Mouse (Mus musculus) C2C12 (cell line): Measurements from ENCODE around the gene Zfp322a. TPM values are rescaled to one million over a fixed set of nuclear protein-coding genes. Genes with fewer than 3 reads are reported as not detected.
"Not testable (repeated sequence)": the region's sequence is repeated elsewhere in the genome, so short reads cannot be mapped to it uniquely, and the experiment has no call there.

Experiments used
- H3K27me3 ChIP-seq: one replicate; pipeline ENCODE4 v1.6.1; 2011; ENCODE audit not compliant: control insufficient read depth, insufficient read depth, insufficient read length
- H3K36me3 ChIP-seq: one replicate; pipeline ENCODE4 v1.6.1; 2011; ENCODE audit not compliant: control insufficient read depth, insufficient read depth
- H3K4me3 ChIP-seq: one replicate; pipeline ENCODE4 v1.5.1; 2011; ENCODE audit warnings: mild to moderate bottlenecking, control low read depth; ENCODE audit not compliant: poor library complexity, insufficient read depth, severe bottlenecking
- H3K79me2 ChIP-seq: one replicate; pipeline ENCODE4 v1.6.1; 2011; ENCODE audit not compliant: control insufficient read depth, insufficient read depth
- H3K79me3 ChIP-seq: one replicate; pipeline ENCODE4 v1.6.1; 2011; ENCODE audit warnings: low read depth, control low read depth
- H3ac ChIP-seq: one replicate; pipeline ENCODE3; 2011; ENCODE audit warnings: low read depth; ENCODE audit not compliant: control insufficient read depth, insufficient read length
- CEBPB ChIP-seq: IDR thresholded peaks from one replicate; pipeline ENCODE4 v1.6.1; 2011; ENCODE audit warnings: low read depth, mild to moderate bottlenecking, control low read depth, moderate library complexity
- CTCF ChIP-seq: IDR thresholded peaks from one replicate; pipeline ENCODE4 v1.5.1; 2011; ENCODE audit not compliant: control insufficient read depth, insufficient read depth, insufficient read length
- FOSL1 ChIP-seq: IDR thresholded peaks from one replicate; pipeline ENCODE4 v1.8.0; 2011; ENCODE audit warnings: mild to moderate bottlenecking, low read length; ENCODE audit not compliant: poor library complexity, insufficient read depth, severe bottlenecking
- MAX ChIP-seq: IDR thresholded peaks from one replicate; pipeline ENCODE4 v1.6.1; 2011; ENCODE audit warnings: mild to moderate bottlenecking, control low read depth
- MYOD1 ChIP-seq: IDR thresholded peaks from one replicate; pipeline ENCODE4 v1.6.1; 2011; ENCODE audit warnings: low read depth; ENCODE audit not compliant: control insufficient read depth, insufficient read length
- MYOG ChIP-seq: IDR thresholded peaks from one replicate; pipeline ENCODE4 v1.6.1; 2011; ENCODE audit not compliant: control insufficient read depth, insufficient read length; ENCODE audit errors: extremely low read depth
- USF1 ChIP-seq: IDR thresholded peaks from one replicate; pipeline ENCODE4 v1.6.1; 2011; ENCODE audit warnings: low read depth, mild to moderate bottlenecking, control low read depth, moderate library complexity
- polyA plus RNA-seq: library from polyadenylated mRNA; unstranded; fragments of >200 nt; fragmentation: generic; extraction: Trizol; gene quantifications from one replicate; pipeline ENCODE4 v1.2.1, GENCODE M21; 2012; ENCODE audit warnings: missing spikeins

Zfp322a gene
- polyA plus RNA-seq, 1 experiment, result 2.1 TPM

- TF ChIP-seq MAX (no peak), CTCF (no peak), USF1 (no peak), CEBPB (no peak), MYOG (no peak), MYOD1 (no peak), FOSL1 (no peak)
- H3K79me3 ChIP-seq, result peaks cover 19% of the 10 kb centered on the region
- peaks cover 72% of the 10 kb centered on the region for H3K36me3 ChIP-seq
- peaks cover 31% of the 10 kb centered on the region for H3K79me2 ChIP-seq
- H3K4me3 ChIP-seq, result no peak overlapping the region
- H3K27me3 ChIP-seq, result no peaks in the 10 kb centered on the region
- no peak overlapping the region for H3ac ChIP-seq
Observed at GRCm38 (mm10) chr13:23361536-23361935, 7.5 kb downstream of the Zfp322a start.

GRCm38 (mm10) chr13:23354541-23354940, 14.5 kb downstream of the Zfp322a start:
- peaks cover 51% of the 10 kb centered on the region for H3K36me3 ChIP-seq
- not testable (repeated sequence) for H3K27me3 ChIP-seq, H3K79me3 ChIP-seq, H3ac ChIP-seq, H3K79me2 ChIP-seq, H3K4me3 ChIP-seq

- no peak overlapping the region for H3K4me3 ChIP-seq
Observed at GRCm38 (mm10) chr13:23317305-23317889, 51.6 kb downstream of the Zfp322a start.

GRCm38 (mm10) chr13:23312909-23313669, 55.9 kb downstream of the Zfp322a start:
- H3K79me2 ChIP-seq, result no peaks in the 10 kb centered on the region
- peak overlapping the region; percentile 11 for H3K4me3 ChIP-seq
- H3K79me3 ChIP-seq, result no peaks in the 10 kb centered on the region
- H3K27me3 ChIP-seq, result no peaks in the 10 kb centered on the region
- TF ChIP-seq MYOD1, result no peak
- TF ChIP-seq CEBPB, result no peak
- TF ChIP-seq USF1, result no peak
- no peak for TF ChIP-seq FOSL1
- TF ChIP-seq CTCF, result no peak
- no peak for TF ChIP-seq MYOG
- no peak for TF ChIP-seq MAX
- H3K36me3 ChIP-seq, result no peaks in the 10 kb centered on the region
- peak overlapping the region; percentile 34 for H3ac ChIP-seq

More at GRCm38 (mm10) chr13:23317305-23317889, 51.6 kb downstream of the Zfp322a start:
- H3K79me2 ChIP-seq, result no peaks in the 10 kb centered on the region
- H3K36me3 ChIP-seq, result no peaks in the 10 kb centered on the region
- no peaks in the 10 kb centered on the region for H3K79me3 ChIP-seq
- TF ChIP-seq FOSL1 (no peak), CTCF (no peak), MYOD1 (no peak), USF1 (no peak), CEBPB (no peak), MAX (no peak)
- no peaks in the 10 kb centered on the region for H3K27me3 ChIP-seq
- no peak overlapping the region for H3ac ChIP-seq

DNA sequence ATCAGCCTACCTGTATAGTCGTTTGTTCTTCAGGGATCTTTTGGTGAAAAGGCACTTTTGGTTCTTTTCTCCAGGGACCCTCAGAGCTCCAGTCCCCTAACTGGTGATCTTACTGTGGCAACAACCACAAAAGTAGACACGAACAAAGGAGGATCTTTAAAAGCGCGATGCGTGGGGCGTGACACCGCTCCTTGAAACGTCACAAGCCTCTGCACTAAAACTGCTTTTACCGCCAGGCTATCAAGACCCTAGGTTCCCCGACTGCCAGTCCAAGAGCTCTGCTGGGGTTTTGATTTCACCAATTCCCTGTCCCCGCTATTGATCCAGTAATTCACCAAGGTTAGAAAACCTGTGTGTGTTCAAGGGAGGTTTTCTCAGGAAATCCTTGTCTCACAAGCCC, 59.0 kb downstream of the Zfp322a start:
- H3K27me3 ChIP-seq, result no peaks in the 10 kb centered on the region

More for the DNA sequence above, 59.0 kb downstream of the Zfp322a start:
- Histone ChIP-seq H3K79me3 (no peaks in the 10 kb centered on the region), H3K4me3 (peak overlapping the region; percentile 33), H3K36me3 (no peaks in the 10 kb centered on the region), H3K79me2 (no peaks in the 10 kb centered on the region), H3ac (no peak overlapping the region)
- TF ChIP-seq MYOG (no peak), MYOD1 (no peak), CEBPB (no peak), USF1 (no peak), FOSL1 (no peak), MAX (no peak), CTCF (no peak)
